Mouse (Mus musculus): ENCODE measurements around the gene Fth1.

The Fth1 gene

DNA sequence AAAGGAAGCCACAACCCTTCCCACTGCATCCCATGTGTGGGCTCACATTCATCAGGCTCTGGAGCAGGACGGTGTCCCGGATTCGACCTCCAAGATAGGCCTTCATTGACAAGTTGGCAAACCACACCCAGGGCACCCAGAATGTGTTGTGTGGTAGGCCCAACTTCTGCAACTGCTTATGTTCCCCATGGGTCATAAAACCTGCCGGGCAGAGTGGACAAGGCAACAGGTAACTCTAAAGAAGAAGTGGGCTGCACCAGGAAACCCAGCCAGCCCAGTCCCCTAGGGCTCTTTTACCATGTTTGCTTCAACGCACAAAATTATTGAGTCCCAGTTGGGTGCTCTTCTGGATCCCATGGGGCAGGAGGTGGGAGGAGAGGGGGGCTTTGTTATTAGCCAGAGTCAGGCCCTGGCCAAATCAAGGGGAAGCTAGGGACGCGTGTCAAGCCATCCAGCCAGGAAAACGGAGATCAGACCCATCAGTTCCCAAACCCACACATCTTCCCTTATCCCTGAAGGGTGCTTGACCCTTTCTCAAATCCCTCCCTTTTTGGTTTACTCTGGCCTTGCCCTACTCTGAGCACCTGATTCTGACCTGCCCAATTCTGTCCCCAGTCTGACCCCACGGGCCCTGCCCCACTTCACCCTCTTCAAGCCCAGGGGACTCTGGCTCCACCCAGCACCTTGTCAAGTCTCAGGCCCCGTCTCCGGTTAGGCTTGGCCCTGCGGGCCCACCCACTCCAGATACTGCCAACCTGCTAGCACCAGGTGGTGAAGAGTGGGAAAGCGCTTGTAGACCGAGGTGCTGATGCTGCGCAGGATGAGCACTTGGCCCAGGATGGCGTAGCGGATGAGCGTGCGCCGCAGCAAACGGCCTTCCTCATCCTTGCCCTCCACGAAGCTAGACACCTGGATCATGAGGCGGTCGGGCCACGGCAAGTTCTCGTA is 11.9 kb downstream of the Fth1 start:
- no peak for DNase-seq (ENCODE audit: low spot score)

DNA sequence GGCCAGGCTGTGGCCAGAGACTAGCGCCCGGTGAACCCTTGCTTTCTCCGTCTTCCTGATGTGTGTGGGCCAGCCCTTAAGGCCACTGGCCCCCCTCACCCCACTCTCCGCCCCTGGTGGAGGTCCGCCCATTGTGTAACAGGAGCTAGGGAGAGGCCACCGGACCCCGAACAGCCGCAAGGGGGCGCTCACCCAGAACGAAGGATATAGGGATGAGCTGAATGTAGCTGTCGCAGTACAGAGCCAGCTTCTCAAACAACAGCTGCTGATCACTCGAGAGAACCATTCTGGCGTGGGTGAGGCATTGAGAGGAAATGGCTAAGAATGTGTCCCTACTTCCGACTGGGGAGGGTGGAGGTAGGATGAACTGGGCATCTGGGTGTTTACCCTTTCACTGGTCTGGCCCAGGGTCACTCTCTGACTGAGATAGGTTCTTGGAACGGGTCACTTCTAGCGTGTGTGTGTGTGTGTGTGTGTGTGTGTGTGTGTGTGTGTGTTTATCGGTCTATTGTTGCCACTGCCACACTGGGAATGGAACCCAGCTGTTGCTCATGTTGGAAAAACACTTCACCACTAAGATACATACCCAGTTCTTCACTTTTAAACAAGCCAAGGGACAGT is 12.7 kb downstream of the Fth1 start:
- peak; percentile 94 for DNase-seq (ENCODE audit: low spot score)

DNA sequence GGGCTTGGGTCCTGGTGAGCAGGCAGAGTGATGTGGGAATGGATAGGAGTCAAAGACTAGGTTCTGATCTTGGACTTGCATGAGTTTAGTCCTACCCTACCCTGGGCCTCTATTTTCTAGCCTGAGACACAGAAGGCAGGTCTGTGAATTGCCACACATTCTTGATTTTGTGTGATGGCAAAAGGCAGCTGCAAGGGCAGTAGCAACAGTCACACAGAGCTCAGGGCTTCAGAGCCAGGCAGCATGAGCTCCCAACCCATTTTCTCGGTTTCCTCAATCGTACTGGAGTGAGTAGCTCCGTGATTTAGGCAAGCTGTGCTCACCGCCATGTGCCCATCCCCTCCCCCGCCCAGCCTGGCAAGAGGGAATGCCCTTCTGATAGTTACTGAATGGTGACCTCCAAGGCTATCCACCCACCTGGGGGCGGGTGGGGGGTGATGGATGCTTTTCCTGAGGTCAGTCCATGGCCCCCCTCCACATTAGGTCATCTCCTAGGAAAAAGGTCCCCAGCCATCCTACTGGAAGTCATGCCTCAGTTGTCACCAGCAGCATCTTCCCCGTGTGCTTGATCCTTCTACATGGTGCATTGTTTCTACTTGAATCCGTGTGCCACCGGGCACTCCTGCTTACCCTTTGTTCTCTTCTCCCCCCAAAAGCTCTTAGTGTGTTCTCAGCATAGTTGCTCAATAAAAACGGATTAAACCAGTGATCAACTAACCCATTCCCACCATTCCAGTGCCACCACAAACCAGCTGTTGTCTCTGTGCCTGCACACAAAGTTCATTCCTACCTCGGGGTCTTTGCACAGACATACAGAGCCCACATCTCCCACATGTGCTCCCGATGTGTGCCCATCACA is 17.0 kb downstream of the Fth1 start:
- no peak for DNase-seq (ENCODE audit: low spot score)

DNA sequence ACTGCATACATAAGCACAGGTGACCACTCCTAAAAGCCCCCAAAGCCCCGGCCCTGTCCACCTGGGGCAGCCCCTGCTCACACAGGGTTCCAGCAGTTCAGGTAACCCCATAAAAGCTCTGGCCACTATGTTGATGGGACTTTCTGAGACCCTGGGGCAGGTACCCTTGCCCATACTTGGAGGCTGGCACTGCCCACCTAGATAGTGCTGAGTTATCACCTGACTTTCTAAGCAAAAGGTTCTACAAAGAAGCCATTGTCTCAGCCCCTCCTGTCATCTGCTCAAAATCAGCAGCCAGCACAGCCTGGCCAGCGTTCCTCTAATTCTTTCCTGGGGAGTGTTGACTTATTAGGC is 17.6 kb downstream of the Fth1 start:
- no peak for DNase-seq (ENCODE audit: low spot score)

DNA sequence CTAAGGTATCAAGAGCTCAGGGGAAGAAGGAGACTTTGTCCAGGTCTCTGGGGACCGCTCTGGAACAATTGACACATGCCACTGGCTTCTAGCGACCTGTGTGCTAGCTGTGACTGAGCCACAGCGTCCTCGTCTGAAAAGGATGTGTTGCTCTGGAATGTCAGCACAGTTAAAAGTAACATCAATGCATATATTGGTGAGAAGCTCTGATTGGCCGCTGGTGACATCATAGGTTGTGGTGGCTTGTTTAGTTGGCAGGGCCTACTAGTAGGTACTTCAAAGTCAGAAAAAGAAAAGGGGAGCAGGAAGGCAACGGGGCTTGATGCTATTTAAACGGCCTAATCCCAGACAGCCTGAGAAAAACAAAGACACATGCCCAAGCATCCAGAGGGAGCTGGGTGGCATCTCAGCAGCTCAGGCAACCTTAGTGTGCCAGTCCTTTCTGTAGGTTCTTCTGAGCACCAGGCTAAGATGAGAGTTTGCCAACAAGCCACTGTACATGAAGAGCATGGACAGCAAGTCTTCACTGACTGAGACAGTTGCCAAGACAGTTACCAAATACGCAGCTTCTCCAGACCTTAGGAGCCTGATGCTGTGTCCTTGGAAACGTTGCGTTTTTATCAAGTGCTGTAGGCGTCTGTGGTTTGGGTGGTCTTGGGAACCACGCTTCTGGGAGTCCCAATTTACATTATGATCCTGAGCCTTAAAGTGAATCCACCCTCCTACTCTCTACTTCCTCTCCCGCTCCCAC is 18.5 kb downstream of the Fth1 start:
- DNase-seq (ENCODE audit: low spot score): no peak

DNA sequence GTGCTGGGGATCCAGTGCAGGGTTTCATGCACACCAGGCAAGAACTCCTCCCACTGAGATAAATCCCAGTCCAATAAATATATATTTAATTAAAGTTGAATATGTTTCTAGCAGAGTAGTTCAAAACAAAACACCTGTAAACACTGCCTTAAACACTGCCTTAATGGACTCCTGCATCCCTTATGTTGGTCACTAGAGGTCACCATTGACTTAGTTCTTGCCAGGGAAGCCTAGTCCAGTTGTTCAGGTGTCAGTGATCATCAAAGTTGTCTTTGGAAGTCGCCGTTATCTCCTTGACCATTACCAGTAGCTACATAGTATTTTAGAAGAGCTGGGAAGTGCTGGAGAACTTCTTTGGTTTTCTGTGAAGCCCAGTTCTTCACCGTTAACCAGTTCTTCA is 19.9 kb downstream of the Fth1 start:
- no peak for DNase-seq (ENCODE audit: low spot score)

DNA sequence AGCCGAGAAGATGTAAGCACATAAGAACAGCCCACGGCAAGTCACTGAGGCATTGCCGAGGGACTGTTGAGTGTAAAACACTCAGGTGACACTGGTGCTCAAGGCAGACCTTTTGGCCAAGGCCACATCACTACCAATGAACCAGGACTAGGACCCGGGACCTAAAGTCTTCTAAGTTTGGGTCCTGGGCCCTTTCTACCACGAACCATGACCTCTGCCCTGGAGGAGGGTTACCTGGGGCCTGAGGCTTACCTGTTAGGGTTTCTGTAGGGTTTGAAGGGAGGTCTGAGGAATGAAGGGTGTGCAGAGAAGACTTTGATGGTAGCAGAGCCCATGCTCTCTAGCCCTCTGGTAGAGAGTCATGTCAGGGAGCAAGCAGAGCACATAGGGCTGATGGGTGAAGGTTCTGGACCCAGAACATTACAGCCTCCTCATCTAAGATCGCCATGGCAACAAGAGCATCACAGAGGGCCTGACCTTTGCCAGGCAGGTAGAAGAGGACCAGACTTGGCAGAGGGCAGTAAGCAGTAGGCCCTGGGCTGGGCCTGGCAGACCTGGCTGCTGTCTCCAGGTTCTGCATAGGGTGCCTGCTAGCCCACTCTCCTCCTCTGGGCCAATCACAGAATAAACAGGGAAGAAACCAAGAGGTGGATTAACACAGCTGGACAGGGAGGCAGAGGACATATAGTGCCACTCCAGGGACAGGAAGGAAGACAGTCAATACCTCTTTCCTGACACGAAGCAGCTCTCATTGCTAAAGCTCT is 21.0 kb downstream of the Fth1 start, which contains the start of the genes Best1 and Rab3il1:
Gene Best1 (minus strand): TSS at position 428 of the 764 bp plus-strand sequence.
Gene Rab3il1 (plus strand): TSS at position 464 of the 764 bp plus-strand sequence.
- no peak for DNase-seq (ENCODE audit: low spot score)

DNA sequence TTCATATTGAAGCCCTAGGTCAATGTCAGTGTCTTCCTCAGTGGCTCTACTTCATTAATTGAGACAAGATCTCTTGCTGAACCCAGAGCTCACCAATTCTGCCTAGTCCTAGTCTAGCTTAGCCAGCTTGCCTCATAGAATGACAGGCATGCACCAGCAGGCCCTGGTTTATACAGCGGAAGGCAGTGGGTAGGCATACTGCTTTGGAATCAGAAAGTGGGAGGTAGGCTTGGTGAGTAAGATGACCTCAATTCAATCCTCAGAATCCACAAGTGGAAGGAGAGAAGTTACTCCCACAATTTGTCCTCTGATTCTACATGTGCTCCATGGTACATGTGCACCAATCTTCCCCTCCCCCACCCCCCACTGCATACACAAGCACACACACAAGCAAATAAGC is 23.3 kb downstream of the Fth1 start:
- no peak for DNase-seq (ENCODE audit: low spot score)

DNA sequence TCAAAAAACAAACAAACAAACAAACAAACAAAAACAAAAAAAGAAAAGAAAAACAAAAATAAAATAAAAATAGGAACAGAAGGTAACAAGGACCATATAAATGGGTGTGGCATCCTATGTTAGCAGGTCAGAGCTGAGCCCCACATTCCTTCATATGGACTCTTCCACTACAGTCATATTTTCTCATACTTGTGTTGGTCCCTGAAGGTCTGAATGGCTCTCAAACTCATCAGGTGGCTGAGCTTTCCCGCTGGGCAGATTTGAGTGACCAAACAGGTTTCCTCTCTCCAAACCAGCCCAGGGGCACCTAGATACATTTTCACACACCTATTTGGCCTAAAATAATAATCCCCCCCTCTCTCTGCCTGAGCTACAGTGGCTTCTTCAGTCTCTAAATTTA is 31.0 kb downstream of the Fth1 start:
- no peak for DNase-seq (ENCODE audit: low spot score)

DNA sequence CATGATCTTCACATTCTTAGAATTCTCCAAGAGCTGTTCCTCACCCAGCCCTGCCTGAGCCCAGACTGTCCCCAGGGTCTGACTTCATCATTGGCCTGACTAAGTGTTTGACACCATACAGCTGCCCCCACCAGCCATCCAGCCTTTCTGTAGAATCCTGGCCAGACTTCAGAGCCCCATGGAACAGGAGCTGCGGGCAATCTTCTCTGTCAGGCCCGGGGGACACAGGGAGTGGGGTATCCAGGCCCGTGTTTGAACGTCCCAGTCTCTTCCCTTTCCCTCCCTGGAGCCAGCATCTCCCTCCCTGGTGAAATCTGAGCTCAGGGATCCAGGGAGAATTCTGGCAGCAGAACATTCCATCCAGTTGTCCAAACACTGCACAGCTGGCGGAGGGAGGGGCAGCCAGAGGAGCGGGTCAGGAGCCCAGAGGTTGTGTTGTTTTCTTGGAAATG is 32.5 kb downstream of the Fth1 start:
- peak; percentile 71 for DNase-seq (ENCODE audit: low spot score)

DNA sequence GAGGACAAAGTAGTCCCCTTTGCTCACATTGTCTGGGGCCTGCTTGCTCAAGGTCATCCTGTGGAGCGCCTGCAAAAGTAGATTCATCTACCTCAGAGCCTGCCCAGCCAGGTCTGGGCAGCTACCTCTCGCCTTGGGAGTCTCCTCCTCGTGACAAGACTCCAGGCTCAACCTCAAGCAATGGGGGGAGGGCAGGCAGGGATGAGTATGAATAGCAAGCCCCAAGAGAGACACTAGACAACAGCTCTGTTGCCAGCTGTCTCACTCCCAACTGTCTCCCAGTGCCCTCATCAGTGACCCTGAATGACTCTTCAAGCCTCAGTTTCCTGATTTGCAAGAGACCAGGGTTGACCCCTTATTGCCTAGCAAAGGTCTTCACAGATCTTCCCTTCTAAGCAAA is 33.0 kb downstream of the Fth1 start:
- no peak for DNase-seq (ENCODE audit: low spot score)

DNA sequence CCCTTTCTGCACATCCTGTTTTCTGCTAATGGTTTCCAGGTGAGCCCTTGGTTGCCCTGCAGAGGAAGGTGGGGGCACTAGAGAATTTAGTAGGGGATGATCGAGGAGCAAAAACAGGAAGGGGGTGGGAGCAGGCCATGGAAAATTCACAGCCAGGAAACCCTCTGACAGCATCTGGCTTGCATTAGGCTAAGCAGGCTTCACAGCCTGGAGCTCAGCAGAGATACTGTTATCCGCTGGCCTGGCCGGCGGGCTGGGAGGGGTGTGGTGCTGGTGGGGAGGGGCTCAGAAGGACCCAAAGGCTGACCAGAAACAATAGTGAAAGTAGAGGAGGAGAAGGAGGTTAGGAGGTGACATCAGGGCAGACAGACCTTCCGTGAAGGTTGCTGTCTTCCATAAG is 33.5 kb downstream of the Fth1 start:
- peak; percentile 40 for DNase-seq (ENCODE audit: low spot score)

DNA sequence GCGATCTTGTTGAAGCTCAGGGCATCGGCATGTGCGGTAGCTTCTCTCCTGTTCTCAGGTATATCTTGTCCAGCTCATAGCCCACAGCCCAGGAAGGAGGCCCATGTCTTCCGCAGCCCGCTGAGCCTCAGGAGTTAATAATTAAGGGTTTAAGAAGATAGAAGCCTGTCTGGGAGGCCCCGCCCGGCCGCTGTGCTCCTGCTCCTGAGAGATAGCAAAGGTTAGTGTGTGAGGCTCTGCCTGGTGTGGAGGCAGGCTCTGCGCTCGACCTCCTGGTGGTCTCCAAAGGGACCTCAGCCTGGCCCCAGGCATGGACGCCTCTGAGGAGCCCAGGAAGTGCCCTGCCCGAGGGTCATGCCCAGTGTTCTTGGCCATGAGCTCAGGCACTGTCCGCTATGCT is 34.4 kb downstream of the Fth1 start:
- DNase-seq (ENCODE audit: low spot score): no peak

DNA sequence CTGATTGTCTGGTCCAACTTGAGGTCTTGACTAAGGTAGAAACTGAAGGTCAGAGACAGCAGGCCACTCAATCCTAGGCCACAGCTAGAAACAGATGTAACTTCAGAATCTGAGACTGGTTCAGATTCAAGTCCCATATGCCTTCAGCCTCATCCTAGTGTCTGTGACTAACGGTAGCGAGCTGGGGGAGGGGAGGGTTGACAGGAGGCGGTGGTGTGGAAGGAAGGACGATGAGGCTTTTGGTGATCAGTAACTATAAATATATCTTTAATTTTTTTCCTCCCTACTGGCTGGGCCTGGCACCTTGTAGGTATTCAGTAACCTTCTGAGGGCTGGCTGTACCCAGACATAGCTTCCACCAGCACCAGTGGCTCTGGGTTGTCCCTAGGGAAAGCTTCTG is 35.0 kb downstream of the Fth1 start:
- no peak for DNase-seq (ENCODE audit: low spot score)

DNA sequence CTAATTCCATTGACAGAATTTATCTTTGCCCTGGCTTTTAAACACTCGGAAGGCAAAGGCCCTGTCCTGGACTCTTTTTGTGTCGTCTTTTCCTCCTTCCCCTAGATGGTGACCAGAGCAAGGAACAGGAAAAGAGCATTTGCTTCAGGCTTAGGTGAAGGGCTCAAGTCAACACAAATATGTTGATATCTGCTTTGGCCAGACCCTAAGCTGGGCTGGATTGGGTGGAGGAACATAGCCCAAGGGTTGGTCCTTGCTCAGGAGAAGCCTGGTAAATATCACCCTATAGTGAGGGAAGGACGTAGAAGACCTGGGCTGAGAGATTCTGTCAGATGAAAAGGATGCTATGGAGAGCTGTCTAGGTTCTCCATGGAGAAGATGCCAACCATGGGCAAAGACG is 35.8 kb downstream of the Fth1 start:
- no peak for DNase-seq (ENCODE audit: low spot score)

DNA sequence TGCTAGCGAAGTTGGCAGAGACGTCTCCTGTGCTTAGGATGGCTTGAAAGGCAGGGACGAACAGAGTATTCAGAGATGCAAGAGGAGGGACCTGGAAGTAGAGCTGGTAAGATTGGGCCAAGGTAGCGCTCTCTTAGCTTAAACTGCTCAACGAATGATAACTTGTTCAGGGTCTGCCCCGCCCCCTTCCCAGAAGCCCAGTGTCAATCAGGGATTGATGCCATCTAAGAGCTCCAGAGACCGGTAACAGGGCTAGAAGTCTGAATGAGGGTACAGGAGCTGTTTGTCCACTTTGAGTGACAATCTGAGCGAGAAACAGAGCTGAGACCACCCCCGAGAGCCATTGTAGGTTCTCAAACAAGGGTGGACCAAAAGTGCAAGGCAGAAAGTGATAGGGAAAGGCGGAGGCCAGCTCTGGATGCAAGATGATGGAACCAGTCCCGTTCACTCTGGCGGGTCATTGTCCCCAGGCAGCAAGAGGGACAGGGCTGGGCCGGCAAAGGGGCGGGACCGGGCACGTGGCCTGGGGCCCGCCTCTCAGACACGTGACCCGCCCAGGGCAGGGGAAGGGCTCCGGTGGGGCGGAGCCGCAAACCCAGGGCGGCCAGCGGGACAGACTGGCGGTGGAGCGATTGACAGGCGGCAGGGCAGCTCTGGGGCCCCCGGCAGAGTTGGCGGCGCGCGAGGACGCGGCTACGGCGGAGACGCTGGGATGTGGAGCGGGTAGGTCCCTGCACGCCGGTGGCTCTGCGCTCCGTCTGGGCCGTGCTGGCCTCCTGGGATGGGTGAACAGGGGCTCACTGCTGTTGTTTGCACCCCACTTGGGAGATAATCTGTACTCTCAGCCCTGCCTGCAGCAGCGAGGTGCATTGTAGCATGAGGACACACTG is 37.5 kb downstream of the Fth1 start:
- peak; percentile 89 for DNase-seq (ENCODE audit: low spot score)

DNA sequence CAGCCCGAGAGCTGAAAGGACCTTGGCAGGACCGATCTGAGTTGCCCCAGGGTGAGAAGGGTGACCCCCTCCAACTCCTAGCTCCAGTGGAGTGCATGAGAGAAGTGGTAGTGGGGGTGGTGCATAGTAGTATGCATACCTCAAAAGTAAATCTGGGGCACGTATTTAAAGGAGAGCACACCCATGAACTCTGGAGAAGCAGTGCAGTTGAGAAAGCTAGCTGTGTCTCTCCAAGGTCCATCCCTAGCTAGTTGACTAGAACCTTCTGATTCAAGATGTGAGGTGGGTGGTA is 38.1 kb downstream of the Fth1 start:
- DNase-seq (ENCODE audit: low spot score): no peak

DNA sequence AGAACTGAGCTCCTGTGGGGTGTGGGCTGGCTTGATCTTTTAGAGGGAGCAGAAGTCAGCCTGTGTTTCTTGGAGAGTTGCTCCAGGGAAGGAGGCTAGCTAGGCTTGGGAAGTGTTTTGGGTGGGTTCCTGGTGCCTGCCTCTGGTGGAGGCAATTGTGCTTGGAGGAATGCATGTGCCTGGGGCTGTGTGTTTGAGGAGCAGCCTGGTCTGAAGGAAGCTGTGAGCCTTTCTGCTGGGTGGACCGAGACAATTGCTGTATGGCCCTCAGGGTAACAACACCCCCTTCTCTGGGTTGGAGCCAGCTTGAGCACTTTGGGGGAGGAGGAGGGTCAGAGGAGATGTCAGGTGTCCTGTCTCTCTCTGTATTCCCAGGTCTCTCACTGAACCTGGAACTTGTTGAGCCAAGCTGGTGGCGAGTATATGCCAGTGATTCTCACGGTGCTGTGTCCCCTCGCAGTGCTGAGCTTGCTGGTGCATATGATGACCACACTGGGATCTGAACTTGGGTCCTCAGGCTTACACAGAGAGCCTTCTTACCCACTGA is 38.9 kb downstream of the Fth1 start:
- DNase-seq (ENCODE audit: low spot score): no peak

DNA sequence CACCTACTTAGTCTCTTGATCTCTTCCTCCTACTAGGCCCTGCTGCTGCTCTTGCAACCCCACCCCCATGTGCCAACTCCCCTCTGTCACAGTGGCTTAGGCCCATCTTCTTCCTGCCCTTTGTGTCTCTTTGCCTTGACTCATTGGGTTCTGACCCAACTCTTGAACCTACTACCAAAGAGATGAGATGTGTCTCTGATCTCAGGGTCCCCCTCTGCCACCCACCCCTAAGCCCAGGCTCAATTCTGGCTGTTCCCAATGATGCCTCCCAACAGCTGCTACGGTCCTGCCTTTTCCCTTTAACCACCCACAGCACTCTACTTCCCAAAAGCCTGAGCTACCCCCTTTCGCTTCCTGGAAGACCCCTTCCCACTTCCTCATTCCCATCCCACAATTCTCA is 41.6 kb downstream of the Fth1 start:
- DNase-seq (ENCODE audit: low spot score): no peak

Data from urinary bladder, postnatal 14 days (tissue).